Mouse (Mus musculus) limb, embryonic 14.5 days (tissue): ENCODE results near the gene Med13l. TPM values are rescaled to one million over a fixed set of nuclear protein-coding genes. Genes with fewer than 3 reads are reported as not detected.

ENCODE experiments used
- ATAC-seq: fragments of 200-750 bp; cut with Nextera tagmentation; 2 replicates; pipeline ENCODE4 v1.8.0; 2017; ENCODE audit warnings: low read depth, moderate number of reproducible peaks, moderate TSS enrichment; ENCODE audit not compliant: low FRiP score
- DNase-seq: peaks from one replicate; pipeline ENCODE4 v3.0.0-alpha.2; 2015; ENCODE audit warnings: low spot score
- H3K27ac ChIP-seq: fragments of 300-500 bp; sonication (generic); replicated peaks from 2 replicates; pipeline ENCODE4 v1.5.1; 2014; ENCODE audit warnings: low read depth, mild to moderate bottlenecking, low read length, moderate library complexity, mixed read lengths
- H3K27me3 ChIP-seq: fragments of 300-500 bp; sonication (generic); 2 replicates; pipeline ENCODE4 v1.6.1; 2014; ENCODE audit warnings: low read length, mixed read lengths; ENCODE audit not compliant: control insufficient read depth, insufficient read depth
- H3K36me3 ChIP-seq: fragments of 300-500 bp; sonication (generic); 2 replicates; pipeline ENCODE4 v1.6.1; 2014; ENCODE audit warnings: mild to moderate bottlenecking, low read length, moderate library complexity, mixed read lengths; ENCODE audit not compliant: control insufficient read depth, insufficient read depth
- H3K4me1 ChIP-seq: fragments of 300-500 bp; sonication (generic); 2 replicates; pipeline ENCODE4 v1.6.1; 2014; ENCODE audit warnings: antibody characterized with exemption, low read length, mixed read lengths; ENCODE audit not compliant: control insufficient read depth, insufficient read depth
- H3K4me2 ChIP-seq: fragments of 300-500 bp; sonication (generic); replicated peaks from 2 replicates; pipeline ENCODE4 v1.6.1; 2014; ENCODE audit warnings: low read depth, mild to moderate bottlenecking, low read length, moderate library complexity; ENCODE audit not compliant: severe bottlenecking
- H3K4me3 ChIP-seq: fragments of 300-500 bp; sonication (generic); replicated peaks from 2 replicates; pipeline ENCODE4 v1.5.1; 2014; ENCODE audit warnings: low read length
- H3K9ac ChIP-seq: fragments of 300-500 bp; sonication (generic); 2 replicates; pipeline ENCODE4 v1.6.1; 2014; ENCODE audit warnings: mild to moderate bottlenecking, low read depth, low read length, moderate library complexity; ENCODE audit not compliant: severe bottlenecking
- H3K9me3 ChIP-seq: fragments of 300-500 bp; sonication (generic); 2 replicates; pipeline ENCODE4 v1.6.1; 2016; ENCODE audit warnings: low read length; ENCODE audit not compliant: control insufficient read depth
- POLR2A ChIP-seq: fragments of 200-500 bp; IDR thresholded peaks from 2 replicates; pipeline ENCODE4 v1.8.0; 2012; ENCODE audit warnings: inconsistent platforms, mild to moderate bottlenecking, moderate library complexity, borderline replicate concordance; ENCODE audit not compliant: insufficient read depth, insufficient read length; ENCODE audit errors: extremely low read depth
- WGBS: fragments of 180-500 bp; shearing (Covaris S2); extraction: QIAGEN DNeasy Blood & Tissue Kit; methylation state at CpG from one replicate; pipeline ENCODE4 v1.1.7; 2014; 5-methylcytosine and 5-hydroxymethylcytosine counted together
- polyA plus RNA-seq, 2 experiments: library from polyadenylated mRNA; depleted of rRNA in 1 of 2; stranded (reverse) in 1 of 2; unstranded in 1 of 2; fragments of >200 nt; fragmentation: Nextera tagmentation in 1 of 2; extraction: Ambion mirVana in 1 of 2; gene quantifications; 2 replicates each; pipeline versions ENCODE4 v1.2.1 to v1.2.3; 2012 to 2014

Gene Med13l
- polyA plus RNA-seq, 2 experiments: 17.8 to 19.8 TPM

GRCm38 (mm10) chr5:118534407-118534921, 26.0 kb upstream of the Med13l start:
- Histone ChIP-seq H3K4me3 (no peak overlapping the region), H3K4me2 (no peak overlapping the region; the same call in 1 of the 2 replicates), H3K9ac (no peak overlapping the region), H3K36me3 (no peaks in the 10 kb centered on the region), H3K9me3 (no peaks in the 10 kb centered on the region), H3K4me1 (peaks cover 54% of the 10 kb centered on the region), H3K27me3 (no peaks in the 10 kb centered on the region), H3K27ac (peak overlapping the region; percentile 67)
- TF ChIP-seq POLR2A: no peak
- 28% methylated on average over 9 of the region's 9 CpGs for WGBS
- no peak for ATAC-seq
- peak; percentile 57 for DNase-seq

GRCm38 (mm10) chr5:118535130-118535529, 25.3 kb upstream of the Med13l start:
- H3K9me3 ChIP-seq: no peaks in the 10 kb centered on the region
- ATAC-seq: peak; percentile 59
- no peaks in the 10 kb centered on the region for H3K36me3 ChIP-seq
- H3K4me2 ChIP-seq: peak overlapping the region; percentile 17; the same call in 1 of the 2 replicates
- 18% methylated on average over 7 of the region's 8 CpGs for WGBS
- H3K27me3 ChIP-seq: no peaks in the 10 kb centered on the region
- H3K4me1 ChIP-seq: peaks cover 55% of the 10 kb centered on the region
- 0 out of 2 replicates have a peak overlapping the region, but pooled peaks have one; percentile 22 for H3K9ac ChIP-seq
- DNase-seq: peak; percentile 55
- no peak for TF ChIP-seq POLR2A
- peak overlapping the region; percentile 67 for H3K27ac ChIP-seq
- H3K4me3 ChIP-seq: no peak overlapping the region

GRCm38 (mm10) chr5:118538487-118538886, 22.0 kb upstream of the Med13l start:
- Histone ChIP-seq H3K4me1 (peaks cover 40% of the 10 kb centered on the region), H3K36me3 (no peaks in the 10 kb centered on the region), H3K9ac (no peak overlapping the region), H3K4me2 (no peak overlapping the region), H3K4me3 (no peak overlapping the region), H3K9me3 (no peaks in the 10 kb centered on the region), H3K27ac (peak overlapping the region; percentile 26; the same call in 1 of the 2 replicates), H3K27me3 (no peaks in the 10 kb centered on the region)
- DNase-seq (peak; percentile 39), ATAC-seq (peak; percentile 13; the same call in 1 of the 2 replicates)
- WGBS: 8% methylated on average over 5 of the region's 5 CpGs
- no peak for TF ChIP-seq POLR2A

- no peaks in the 10 kb centered on the region for H3K27me3 ChIP-seq
- WGBS: 94% methylated on average over 2 of the region's 2 CpGs
- peaks cover 8% of the 10 kb centered on the region; the same call in 1 of the 2 replicates for H3K4me1 ChIP-seq
- no peaks in the 10 kb centered on the region for H3K36me3 ChIP-seq
- no peak for DNase-seq
- ATAC-seq: no peak
- no peak for TF ChIP-seq POLR2A
- no peak overlapping the region for H3K9ac ChIP-seq
- H3K27ac ChIP-seq: no peak overlapping the region
- H3K4me2 ChIP-seq: no peak overlapping the region
- no peak overlapping the region for H3K4me3 ChIP-seq
- no peaks in the 10 kb centered on the region for H3K9me3 ChIP-seq
These were observed 16.7 kb upstream of the Med13l start for GRCm38 (mm10) chr5:118543816-118544215.

- no peak overlapping the region for H3K9ac ChIP-seq
- ATAC-seq (no peak), DNase-seq (no peak)
- H3K4me1 ChIP-seq: no peaks in the 10 kb centered on the region
- H3K4me3 ChIP-seq: no peak overlapping the region
- TF ChIP-seq POLR2A: no peak
- no peaks in the 10 kb centered on the region for H3K9me3 ChIP-seq
- no peaks in the 10 kb centered on the region for H3K27me3 ChIP-seq
- no peaks in the 10 kb centered on the region for H3K36me3 ChIP-seq
- no peak overlapping the region for H3K4me2 ChIP-seq
- no peak overlapping the region for H3K27ac ChIP-seq
- 64% methylated on average over 5 of the region's 5 CpGs for WGBS
These were observed 10.0 kb upstream of the Med13l start for GRCm38 (mm10) chr5:118550493-118550892.

GRCm38 (mm10) chr5:118553290-118553689, 7.2 kb upstream of the Med13l start:
- Histone ChIP-seq H3K36me3 (no peaks in the 10 kb centered on the region), H3K4me2 (no peak overlapping the region), H3K4me1 (no peaks in the 10 kb centered on the region), H3K4me3 (no peak overlapping the region), H3K27me3 (no peaks in the 10 kb centered on the region), H3K9ac (no peak overlapping the region), H3K27ac (no peak overlapping the region), H3K9me3 (no peaks in the 10 kb centered on the region)
- TF ChIP-seq POLR2A: no peak
- no peak for DNase-seq
- no peak for ATAC-seq
